Mouse (Mus musculus) embryo, embryonic 11.5 days (tissue): ENCODE results near the gene Tmcc3.

Experiments
- DNase-seq: peaks from one replicate; pipeline ENCODE4 v3.0.0-alpha.2; 2012; ENCODE audit warnings: low read depth, low spot score

Tmcc3 gene

DNA sequence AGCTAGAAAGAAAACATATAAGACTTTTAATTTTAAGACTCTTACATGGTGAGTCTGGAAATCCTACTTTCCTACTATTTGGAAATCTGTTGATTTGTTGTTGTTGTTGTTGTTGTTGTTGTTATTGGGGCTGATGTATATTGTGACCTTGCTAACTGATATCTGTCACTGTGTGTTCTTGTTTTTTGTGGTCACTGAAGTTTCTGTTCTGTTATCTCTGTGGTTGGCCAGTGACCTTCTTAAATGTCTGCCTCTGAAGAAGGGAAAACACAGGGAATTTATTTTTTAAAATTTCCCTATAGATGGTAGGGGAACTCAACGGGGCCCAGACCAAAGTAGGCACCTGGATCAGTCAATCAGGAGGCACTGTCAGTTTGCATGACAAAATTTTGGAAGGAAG lies 48.9 kb downstream of the Tmcc3 start:
- DNase-seq = no peak

DNA sequence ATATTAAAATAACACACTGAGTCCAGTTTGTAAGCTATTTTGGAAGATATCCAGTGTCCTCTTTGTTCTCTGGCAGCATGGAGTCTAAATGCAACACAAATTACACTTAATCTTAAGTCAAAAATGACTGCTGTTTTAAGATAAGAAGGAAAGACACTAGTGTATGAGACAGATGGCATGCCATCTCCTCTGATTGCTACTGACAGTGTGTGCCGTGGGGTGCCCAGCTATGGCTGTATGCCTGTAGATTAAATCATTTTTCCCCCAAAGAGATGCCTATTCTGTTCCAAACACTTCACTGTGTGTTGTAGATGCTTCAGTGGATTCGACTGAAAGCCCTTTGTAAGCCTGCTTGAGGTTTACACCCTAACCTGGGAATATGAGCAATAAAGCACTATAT lies 59.5 kb downstream of the Tmcc3 start:
- no peak for DNase-seq

DNA sequence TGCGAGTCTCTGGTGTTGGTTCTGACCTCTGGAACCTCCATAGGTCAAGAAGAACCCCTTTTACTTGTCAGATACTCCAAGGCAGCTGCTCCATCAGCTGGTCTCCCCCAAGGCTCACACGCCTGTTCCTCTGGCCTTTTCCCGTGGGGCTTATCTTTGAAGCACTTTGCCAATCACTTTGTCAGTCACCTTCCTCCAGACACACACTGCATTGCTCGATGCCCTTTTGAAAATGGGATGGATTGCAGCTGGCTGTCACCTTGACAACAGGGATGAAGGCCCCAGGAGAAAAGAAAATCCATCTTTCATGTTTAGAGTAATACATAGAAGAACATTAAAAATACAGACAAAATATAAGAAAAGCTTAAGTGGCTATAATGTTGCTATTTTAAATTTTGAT lies 65.2 kb downstream of the Tmcc3 start:
- no peak for DNase-seq

DNA sequence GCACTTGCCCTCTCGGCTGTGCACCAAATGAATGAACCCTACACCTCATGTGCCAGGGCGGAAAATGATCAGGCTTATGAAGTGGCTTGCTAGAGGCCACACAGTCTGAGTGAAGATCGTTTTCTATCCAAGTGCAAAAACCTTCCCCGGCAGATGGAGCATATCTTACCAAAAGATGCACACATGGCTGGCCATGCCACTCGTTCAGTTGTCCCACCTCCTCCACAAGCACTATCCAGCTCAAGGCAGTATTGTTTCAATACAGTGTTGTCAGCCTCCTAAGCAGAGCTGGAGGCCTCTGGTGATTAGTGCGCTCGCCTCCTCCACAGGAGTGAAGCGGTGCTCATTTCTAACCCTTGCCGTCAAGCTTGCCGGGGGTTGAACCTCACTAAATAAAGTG lies 66.1 kb downstream of the Tmcc3 start:
- no peak for DNase-seq

DNA sequence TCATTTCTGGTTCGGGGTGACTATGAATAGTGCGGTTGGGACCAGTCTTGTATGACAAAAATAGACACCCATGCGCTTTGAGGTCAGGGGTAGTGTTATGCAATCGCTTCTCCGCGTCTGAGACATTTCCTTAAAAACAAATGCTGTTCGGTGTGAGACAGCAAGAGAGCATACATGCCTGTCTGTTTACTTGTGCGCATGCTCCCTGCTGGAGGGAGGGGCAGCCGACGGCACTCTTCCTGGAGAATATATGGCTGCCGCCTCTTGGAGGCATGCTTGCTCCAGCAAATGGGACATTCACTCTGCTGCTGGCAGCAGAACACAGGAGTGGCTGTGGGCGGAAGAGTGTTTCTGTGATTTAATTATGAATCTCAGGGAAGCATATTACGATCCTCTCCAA lies 66.6 kb downstream of the Tmcc3 start:
- DNase-seq = no peak

DNA sequence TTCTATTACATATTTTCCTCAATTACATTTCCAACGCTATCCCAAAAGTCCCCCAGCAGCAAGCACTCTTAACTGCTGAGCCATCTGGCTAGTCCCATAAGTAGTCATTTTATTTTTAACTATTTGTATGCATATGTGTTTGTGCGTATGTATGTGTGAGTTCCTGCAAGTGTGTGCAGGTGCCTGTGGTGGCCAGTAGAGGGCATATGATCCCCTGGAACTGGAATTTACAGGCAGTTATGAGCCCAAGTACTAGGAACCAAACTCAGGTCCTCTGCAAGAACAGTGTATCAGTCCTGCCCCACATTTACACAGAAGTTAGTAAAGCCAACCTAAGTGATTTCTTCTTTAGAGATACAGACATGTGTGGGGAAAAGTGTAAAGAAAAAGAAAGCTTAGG lies 68.3 kb downstream of the Tmcc3 start:
- DNase-seq = no peak

DNA sequence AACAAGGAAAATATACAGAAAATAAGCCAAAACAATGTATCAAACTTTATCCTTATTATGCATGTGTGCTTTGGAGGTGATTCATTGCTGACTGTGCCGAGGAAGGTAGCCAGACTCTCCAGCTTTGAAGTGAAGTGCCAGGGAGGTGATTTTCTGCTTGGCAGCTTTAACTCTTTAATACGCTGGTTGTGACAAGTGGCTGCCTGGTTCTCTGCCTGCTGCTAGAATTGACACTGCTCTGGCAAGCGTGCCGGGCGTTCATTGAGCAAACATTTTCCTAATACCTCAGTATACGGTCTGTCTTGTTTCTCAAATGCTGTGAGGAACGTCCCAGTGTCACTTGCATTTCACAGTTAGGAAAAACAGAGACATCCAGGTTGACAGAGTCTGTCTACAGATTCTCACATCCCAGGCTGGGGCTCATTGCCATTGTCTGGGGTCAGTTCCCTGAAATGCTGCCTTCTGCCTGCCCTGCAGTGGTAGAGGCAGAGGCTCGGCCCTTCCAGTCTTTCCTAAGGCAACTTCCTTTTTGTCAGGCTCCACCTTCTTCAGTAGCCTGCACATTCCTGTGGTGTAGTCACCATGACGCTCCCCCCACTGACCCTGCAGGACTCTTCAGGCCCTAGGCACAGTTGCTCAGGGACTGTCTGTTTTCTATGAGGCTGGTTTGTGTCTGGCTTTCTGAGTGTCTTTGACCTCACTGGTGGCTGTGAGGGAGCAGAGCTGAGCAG lies 69.1 kb downstream of the Tmcc3 start:
- no peak for DNase-seq

DNA sequence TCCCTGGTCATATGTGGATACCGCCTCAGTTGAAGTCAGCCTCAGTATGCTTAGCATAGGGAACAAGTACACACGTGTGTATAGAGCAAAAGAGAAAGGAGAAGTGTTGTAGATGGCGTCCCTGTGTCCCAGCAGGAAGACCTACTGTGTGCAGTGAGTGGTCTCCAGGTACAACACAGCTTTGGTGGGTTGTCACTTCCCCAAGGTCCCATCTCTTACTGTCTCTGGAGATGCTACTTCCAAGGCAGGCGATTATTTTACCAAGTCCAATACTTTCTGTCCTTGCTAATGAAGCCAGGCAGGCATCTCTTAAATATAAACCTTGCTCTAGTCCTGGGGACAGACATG lies 69.6 kb downstream of the Tmcc3 start:
- no peak for DNase-seq

DNA sequence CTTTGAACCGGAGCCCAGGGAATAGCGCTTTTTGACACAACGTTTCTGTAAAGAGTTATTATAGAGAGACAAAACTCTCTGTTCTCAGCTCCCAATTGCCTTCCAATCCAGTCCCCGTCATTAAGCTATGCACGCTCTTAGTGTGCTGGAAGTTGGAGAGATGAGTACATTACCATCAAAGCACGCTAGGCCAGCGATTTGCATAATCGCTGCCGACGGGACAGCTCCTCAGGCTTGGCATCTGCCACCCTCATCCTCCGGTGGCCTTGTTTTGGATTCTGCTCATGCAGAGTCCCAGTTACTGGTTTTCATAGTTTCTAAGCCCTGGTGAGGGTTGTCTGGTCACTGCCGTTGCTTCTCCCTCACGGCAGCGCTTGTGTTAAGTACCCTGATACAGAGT lies 70.9 kb downstream of the Tmcc3 start:
- DNase-seq = no peak

DNA sequence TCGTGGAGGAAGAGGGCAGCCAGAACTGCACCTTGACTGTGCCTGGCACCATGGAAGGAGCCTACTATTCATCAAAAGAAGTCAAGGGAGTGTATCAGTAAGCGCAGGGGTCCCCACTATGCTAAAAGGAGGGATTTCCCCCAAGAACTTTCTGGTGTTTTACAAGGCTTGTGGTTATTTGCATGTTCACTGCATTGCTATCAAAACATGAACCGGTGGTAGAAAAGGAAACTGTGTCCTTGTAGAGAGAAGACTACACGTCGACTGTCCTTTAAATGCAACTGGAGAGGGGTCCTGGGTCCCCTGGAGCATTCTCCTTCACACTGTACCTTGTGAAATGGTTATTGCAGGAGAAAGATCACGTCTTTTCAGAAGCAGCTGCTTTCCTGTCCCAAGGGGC lies 71.8 kb downstream of the Tmcc3 start:
- DNase-seq = no peak

DNA sequence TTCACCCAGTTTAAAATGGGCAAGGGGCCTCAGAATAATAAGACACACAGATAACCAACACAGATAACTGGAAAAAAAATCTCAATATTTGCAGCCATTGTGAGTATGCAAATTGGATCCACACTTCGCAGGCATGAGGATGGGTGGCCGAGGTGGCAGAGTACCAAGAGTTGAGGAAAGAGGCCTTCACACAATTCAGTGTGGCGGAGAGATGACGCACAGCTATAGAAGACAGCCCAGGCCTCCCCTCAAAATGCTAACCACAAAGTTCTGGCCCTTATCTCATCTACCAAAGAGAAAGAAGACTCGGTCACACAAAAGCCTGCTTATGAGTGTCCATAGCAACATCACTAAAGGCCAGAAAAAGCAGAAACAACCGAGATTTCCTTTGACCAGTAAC lies 77.5 kb downstream of the Tmcc3 start:
- DNase-seq = no peak

DNA sequence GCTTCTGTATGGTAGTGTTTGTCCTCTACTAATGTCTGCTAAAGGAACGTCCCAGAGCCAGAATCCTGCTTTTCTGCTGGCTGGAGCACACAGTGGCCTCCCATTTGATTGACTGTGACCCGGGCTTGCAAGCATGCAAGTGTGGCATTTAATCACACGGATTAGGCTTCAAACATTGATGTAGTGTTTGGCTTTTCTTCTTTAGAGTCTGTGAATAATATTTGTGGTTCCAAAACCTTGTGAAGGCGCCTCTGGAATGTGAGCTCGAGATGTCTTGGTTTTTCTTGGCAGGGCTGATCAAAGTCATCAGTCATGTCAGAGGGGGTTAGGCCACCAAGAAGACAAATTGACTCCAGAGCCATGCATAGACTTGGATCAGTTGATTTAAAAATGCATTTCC lies 79.3 kb downstream of the Tmcc3 start:
- no peak for DNase-seq

DNA sequence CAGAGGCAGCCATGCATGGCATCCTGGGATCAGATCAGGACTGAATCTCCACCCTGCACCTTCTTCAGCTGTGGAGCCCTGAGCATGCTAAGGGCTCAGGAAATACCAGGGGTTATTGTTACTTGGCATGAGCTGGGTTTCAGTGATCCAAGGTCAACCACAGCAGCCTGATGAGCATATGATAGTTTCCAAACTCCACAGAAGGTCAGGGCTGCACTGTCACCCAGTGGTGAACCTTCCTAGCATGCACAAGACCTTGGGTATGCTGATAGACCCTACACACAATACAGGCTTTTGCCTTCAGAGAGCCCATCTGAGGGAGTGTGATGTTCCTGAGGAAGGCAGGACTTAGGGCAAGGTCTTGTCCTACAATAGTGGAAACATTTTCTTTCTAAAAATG lies 82.5 kb downstream of the Tmcc3 start:
- DNase-seq = no peak

DNA sequence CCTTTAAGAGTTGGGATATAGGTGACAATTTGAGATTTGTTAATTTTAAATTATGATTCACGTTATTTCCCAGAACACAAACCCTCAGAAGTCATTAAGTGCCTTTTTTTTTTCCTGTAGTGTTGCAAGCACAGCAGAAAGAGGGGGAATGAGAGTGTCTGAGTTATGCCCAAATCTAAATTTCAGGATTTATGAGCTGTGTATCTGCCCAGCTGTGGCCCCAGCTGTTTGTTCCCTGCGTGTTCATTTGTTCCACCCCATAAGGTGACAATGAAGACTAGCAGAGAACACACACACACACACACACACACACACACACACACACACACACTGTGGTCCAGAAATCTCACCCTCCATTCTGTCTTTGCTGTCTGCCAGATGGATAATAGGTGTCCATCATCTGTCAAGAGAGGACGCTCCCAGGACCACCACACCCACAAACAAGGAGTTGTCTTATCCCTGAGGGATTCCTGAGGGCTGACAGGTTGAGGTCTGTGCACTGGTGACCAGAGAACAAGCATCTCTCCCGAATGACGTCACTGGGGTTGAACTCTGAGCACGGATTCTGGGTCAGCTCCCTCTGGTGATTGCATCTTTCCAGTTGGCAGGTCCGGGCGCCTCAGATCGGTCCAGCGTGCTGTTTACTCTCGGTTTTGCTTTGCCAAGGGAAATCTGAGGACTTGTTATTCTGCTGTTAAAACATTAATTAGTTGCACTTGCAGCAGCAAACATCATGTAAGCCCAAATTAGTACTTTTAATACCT lies 86.3 kb downstream of the Tmcc3 start:
- DNase-seq = no peak

DNA sequence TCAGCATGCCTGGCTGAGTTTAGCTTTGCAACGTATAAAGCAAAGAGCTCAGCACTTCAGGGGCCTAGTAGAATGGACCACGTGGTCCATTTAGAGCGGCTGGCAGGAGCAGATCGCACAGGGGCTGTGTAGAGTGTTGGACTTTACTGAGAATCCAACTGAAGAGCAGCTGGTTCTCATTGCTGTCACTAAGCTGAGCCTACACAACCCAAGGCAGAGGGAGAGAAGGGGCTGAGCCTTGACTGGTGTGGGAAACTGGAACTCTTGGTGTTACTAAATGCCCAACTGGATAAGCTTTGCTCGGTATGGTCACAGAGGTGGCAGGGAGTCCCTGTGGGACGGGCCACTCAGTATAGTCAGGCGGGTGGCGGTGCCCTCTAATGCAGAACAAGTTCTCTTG lies 89.1 kb downstream of the Tmcc3 start:
- no peak for DNase-seq

DNA sequence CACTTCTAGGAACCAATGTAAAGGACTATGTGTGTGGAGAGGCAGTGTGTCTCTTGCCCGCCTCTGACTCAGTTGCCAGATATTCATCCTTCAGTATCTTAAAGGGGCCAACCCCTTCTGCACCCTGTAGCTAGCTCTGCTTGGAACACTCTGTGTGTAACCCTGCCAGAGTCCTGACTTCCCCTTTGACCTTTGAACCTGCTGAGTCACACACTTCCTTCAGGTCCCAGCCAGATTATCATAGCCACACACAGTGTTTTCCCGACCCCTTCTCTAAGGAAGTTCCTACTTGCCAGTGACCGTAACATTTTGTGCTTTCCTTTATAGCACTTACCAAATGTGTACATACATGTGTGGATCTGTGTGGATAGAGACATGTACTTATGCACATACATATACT lies 93.7 kb downstream of the Tmcc3 start:
- DNase-seq = no peak

DNA sequence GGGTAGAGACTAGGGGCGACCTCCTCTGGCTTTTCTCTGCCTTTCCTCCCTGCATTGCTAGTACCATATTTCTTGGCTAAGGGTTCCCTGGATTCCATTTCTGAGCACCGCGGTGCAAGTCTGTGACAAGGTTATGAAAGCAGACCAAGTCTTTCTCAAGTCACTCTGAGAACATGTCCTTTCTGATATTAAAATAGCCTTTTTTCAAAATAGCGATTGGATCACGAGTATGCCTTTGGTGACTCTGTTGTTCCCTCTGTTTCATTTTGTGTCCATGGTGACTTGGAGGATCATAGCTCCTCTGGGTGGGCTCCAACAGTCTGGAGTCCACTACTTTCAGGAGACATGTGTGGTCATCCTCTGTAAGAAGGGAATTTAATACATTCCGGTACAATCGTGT lies 95.1 kb downstream of the Tmcc3 start:
- DNase-seq = no peak

DNA sequence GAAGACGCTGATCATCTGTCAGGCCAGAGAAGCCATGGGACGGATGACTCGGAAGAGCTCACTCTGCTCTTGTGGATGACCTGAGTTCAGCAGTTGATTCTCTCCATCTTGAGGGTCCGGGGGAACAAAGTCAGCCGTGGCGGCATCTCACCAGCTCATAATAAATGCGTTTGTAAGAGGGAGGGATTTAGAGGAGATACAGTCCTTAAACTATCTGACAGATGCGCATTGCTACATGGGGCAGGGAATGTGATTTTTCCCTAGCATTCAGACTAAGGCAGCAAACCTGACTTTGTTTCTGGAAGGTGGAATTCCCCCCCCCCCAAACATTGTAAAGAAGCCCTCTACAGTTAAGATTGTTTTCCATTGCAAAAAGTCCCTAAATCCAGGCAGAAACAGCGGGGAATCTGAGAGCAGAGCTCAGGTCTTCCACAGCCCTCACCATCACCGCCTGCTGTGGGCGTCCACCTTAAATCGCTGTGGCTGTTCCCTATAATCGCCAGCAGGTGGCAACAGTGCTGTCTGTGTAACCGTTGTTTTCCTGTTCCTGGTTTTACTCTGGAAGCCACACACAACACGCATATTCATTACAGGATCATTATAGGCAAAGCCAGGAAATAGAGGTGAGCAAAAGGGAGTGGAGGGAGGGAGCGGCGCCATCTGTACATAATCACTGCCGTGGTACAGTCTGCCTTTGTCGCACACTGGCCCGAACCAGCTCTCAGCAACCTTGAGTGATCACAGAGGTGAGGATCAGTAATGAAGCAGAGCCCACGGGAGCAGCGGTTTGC lies 96.8 kb downstream of the Tmcc3 start:
- DNase-seq = peak; percentile 71

DNA sequence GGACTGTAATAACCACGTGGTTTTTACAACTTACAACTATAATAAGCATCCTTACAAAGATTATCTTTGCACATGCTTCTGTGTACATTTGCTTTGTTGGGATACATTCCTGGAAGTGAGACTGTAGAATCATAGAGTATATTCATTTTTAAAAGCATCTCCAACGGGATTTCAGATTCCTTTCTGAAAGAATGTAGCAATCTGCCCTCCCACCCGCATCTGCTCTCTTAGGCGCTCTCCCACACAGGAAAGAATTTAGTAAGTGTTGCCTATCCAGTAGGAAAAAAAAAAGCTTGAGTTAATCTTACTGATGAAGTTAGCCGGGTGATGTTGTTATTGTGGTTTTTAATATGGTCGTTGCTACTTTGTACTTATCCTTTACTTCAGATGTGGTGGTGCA lies 97.9 kb downstream of the Tmcc3 start:
- no peak for DNase-seq

DNA sequence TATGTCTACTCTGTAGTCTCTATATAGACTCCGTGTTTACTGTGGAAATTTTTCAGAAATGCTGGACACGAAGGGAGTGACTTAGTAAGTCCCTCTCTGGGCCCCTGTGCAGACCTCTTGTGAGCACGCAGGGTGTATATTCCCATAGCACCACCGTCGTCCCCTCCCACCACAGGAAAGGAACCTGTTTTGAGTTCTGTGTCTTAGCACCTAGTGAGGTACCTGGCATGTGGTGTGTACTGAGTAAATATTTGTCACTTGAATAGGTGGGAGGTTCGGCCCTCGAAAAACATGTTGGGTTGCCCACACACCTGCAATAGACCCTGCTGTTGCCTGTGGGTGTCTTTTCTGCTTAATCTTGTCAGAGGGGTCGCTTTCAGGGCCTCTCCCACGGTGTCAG lies 99.8 kb downstream of the Tmcc3 start:
- DNase-seq = no peak

DNA sequence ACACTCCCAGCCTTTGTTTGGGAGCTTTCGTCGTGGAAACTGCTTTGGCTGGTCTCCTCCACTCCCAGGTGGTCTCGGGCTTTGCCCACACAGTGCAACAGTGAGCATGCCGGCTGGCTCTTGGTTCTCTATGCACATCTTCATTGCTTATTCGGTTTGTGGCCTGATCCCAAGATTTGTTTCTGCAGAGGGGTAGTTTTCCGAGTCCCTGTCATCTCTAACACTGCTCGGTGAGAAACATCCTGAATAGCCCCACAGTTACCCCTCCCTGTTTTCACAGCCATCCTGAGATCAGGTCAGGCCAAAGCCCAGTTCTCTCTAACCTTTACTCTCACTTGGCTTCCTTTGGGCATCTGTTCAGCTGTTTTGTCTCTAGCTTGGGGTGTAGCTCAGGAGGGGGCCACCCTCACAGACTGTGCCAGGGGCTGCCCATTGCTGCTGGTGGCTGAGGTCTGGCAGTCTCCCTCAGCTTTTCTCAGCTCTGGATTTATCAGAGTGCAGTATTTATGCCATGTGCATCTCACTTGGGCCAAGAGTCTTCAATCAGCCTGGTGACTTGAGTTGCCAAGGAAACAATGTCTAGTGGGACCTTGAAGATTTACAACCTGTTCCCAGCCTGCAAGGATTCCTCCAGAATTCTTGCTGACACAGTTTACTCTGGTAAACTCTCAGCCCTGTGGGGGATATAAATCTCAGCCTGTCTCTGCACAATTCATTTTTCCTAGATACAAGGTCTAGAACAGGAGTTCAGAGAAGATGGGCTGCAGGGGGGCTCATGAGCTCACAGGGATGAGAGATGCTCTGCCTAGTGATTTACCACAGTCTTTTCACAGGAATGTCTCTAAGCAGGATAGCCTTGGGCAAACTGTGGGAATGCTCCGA lies 102.3 kb downstream of the Tmcc3 start:
- DNase-seq = peak; percentile 63
